Mouse (Mus musculus) liver, adult 2 months (tissue): ENCODE data around the gene Cnbd2. TPM values are rescaled to one million over a fixed set of nuclear protein-coding genes. Genes with fewer than 3 reads are reported as not detected.

Experiments
- DNase-seq: peaks from one replicate; pipeline ENCODE4 v3.0.0-alpha.2; 2011; ENCODE audit warnings: low read depth, low spot score; ENCODE audit errors: extremely low read depth
- H3K27ac ChIP-seq: fragments of 200-500 bp; replicated peaks from 2 replicates; pipeline ENCODE4 v1.5.1; 2012; ENCODE audit warnings: low read depth, mild to moderate bottlenecking, control low read depth, inconsistent platforms, low read length; ENCODE audit not compliant: insufficient read depth
- H3K27me3 ChIP-seq: fragments of 200-500 bp; 2 replicates; pipeline ENCODE4 v1.6.1; 2012; ENCODE audit warnings: mild to moderate bottlenecking, moderate library complexity, low read length, inconsistent platforms; ENCODE audit not compliant: control insufficient read depth, insufficient read depth
- H3K36me3 ChIP-seq: fragments of 200-500 bp; 2 replicates; pipeline ENCODE4 v1.6.1; 2012; ENCODE audit warnings: low read length, inconsistent platforms; ENCODE audit not compliant: control insufficient read depth, insufficient read depth
- H3K4me1 ChIP-seq: fragments of 200-500 bp; 2 replicates; pipeline ENCODE4 v1.6.1; 2011; ENCODE audit warnings: low read length; ENCODE audit not compliant: control insufficient read depth, insufficient read depth
- H3K4me3 ChIP-seq: fragments of 200-500 bp; 2 replicates; pipeline ENCODE4 v1.5.1; 2011; ENCODE audit warnings: low read depth, mild to moderate bottlenecking, control low read depth, low read length, moderate library complexity; ENCODE audit not compliant: insufficient read depth
- H3K79me2 ChIP-seq: fragments of 200-500 bp; 2 replicates; pipeline ENCODE4 v1.6.1; 2012; ENCODE audit warnings: inconsistent platforms, mild to moderate bottlenecking, low read length, moderate library complexity; ENCODE audit not compliant: control insufficient read depth, insufficient read depth
- H3K9ac ChIP-seq: fragments of 200-500 bp; 2 replicates; pipeline ENCODE4 v1.6.1; 2012; ENCODE audit warnings: low read depth, mild to moderate bottlenecking, control low read depth, inconsistent platforms, low read length
- CTCF ChIP-seq: fragments of 200-500 bp; IDR thresholded peaks from 2 replicates; pipeline ENCODE4 v1.5.1; 2011; ENCODE audit warnings: low read depth, low read length, control low read depth
- POLR2A ChIP-seq: fragments of 200-500 bp; IDR thresholded peaks from 2 replicates; pipeline ENCODE4 v1.6.1; 2011; ENCODE audit warnings: low read length, control low read depth; ENCODE audit not compliant: insufficient read depth; ENCODE audit errors: extremely low read depth
- WGBS: fragments of 180-500 bp; shearing (Covaris S2); methylation state at CpG from one replicate; pipeline ENCODE4 v1.1.7; 2018; 5-methylcytosine and 5-hydroxymethylcytosine counted together
- polyA plus RNA-seq: library from polyadenylated mRNA; depleted of rRNA; stranded (reverse); fragments of >200 nt; gene quantifications from 2 replicates; pipeline ENCODE4 v1.2.3, GENCODE M21; 2012
- total RNA-seq: library from RNA; depleted of rRNA; stranded (reverse); fragments of >200 nt; gene quantifications from 2 replicates; pipeline ENCODE4 v1.2.3, GENCODE M21; 2014

Cnbd2 gene
- total and polyA plus RNA-seq, 2 experiments = 0.40 to 1.0 TPM

DNA sequence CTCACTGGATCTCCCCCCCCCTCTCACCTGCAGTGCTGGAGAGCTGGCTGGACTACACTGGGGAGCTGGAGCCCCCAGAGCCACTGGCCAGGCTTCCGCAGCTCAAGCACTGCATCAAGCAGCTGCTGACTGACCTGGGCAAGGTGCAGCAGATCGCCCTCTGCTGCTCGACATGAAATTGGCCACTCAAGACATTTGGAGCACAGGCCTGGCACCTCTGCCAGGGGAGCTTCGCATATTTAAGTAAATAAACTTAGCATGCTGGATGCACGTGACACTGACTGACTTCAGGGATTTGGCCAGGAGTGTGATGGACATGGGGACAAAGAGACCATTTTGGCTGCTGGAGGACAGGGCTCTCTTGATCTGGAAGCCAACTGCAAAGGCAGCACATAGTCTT, 4.8 kb upstream of the Cnbd2 start:
- Histone ChIP-seq H3K9ac (no peak overlapping the region), H3K4me1 (peaks cover 10% of the 10 kb centered on the region), H3K27me3 (no peaks in the 10 kb centered on the region), H3K4me3 (no peak overlapping the region), H3K79me2 (no peaks in the 10 kb centered on the region), H3K36me3 (peaks cover 12% of the 10 kb centered on the region), H3K27ac (no peak overlapping the region)
- peak; percentile 94 for DNase-seq
- WGBS = 22% methylated on average over 5 of the region's 5 CpGs
- TF ChIP-seq CTCF (peak; percentile 69), POLR2A (no peak)

DNA sequence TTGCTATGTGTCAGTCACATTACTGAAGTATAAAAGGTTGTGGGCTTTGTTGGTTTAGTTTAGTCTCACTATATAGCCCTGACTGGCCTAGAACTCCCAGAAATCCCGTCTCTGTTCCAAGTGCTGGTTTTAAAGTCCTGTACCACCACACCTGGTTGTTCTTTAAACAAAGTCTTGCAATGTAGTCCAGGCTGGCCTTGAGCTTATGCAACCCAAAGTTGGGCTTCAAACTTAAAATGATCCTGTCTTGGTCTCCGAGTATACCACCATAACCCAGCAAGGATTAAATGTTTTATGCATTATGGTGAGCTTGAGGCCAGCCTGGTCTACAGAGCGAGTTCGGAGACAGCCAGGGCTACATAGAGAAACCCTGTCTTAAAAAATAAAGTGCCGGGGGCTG, 2.2 kb upstream of the Cnbd2 start:
- WGBS = 98% methylated on average over 5 of the region's 5 CpGs
- Histone ChIP-seq H3K4me1 (peaks cover 10% of the 10 kb centered on the region), H3K79me2 (no peaks in the 10 kb centered on the region; the same call in 1 of the 2 replicates), H3K36me3 (no peaks in the 10 kb centered on the region), H3K27me3 (no peaks in the 10 kb centered on the region), H3K9ac (no peak overlapping the region), H3K4me3 (no peak overlapping the region), H3K27ac (no peak overlapping the region)
- no peak for DNase-seq
- TF ChIP-seq CTCF (no peak), POLR2A (no peak)

DNA sequence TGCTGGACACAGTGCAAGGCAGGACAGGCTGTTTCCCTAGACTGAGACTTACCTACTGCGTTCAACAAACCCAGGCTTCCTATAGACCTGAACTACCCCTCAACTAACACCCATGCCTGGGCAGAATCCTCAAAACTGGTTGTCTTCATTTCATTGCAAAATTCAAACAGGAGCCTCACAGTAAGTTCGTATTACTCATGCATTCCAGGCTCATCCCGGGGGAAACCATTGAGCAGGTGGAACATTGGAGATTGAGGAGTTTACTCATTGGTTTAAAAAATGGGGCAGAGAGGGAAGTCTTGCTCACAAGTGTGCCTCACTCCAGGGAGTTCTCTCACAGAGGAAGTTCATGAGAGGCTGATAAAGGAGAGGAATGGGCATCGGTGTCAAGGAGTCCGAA, 1.6 kb upstream of the Cnbd2 start:
- Histone ChIP-seq H3K36me3 (no peaks in the 10 kb centered on the region), H3K79me2 (no peaks in the 10 kb centered on the region; the same call in 1 of the 2 replicates), H3K4me1 (peaks cover 10% of the 10 kb centered on the region), H3K27me3 (no peaks in the 10 kb centered on the region), H3K27ac (no peak overlapping the region), H3K4me3 (no peak overlapping the region), H3K9ac (no peak overlapping the region)
- no peak for TF ChIP-seq POLR2A
- TF ChIP-seq CTCF = no peak
- no peak for DNase-seq
- WGBS = 93% methylated on average over 5 of the region's 5 CpGs

DNA sequence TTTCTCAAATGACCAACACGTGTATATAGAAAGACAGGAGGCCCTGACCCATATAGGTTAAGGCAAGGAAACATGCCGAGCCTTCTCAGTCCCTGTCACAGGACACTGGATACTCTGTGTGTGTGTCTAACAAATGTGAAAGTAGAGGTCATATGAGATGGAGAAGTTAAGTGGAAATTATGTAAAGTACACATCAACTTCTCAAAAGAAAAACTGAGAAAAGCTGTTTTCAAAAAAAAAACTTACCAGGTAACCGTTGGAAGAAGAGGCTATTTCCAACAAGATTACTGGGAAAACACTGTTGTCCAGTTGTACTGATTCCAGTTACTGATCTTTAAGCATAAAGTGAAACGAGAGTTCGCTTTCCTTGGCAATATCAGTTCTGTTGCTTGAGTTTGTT, 1.2 kb upstream of the Cnbd2 start:
- no peak overlapping the region for H3K9ac ChIP-seq
- peaks cover 10% of the 10 kb centered on the region for H3K4me1 ChIP-seq
- DNase-seq = no peak
- WGBS = 85% methylated on average over 5 of the region's 5 CpGs
- TF ChIP-seq CTCF = no peak
- TF ChIP-seq POLR2A = no peak
- no peak overlapping the region for H3K4me3 ChIP-seq
- H3K79me2 ChIP-seq = no peaks in the 10 kb centered on the region; the same call in 1 of the 2 replicates
- no peaks in the 10 kb centered on the region for H3K27me3 ChIP-seq
- no peaks in the 10 kb centered on the region for H3K36me3 ChIP-seq
- no peak overlapping the region for H3K27ac ChIP-seq

DNA sequence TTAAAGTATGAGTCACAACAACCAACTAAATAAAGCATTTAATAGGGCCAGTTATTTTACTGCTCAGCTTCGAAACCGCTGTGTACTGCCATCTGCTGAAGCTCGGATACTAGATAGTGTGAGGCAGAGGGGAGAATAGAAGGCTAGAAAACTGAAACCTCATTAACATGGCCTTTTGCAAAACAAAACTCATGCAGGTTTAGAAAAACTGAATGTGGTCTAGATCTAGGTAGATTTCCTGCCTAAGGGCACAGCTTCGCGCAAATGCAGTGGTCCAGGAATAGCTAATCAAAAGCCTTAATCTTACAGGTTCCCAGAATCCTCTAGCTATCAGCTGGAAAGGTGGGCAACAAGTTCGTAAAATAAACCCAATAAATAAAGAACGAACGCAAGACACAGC, 658 bp upstream of the Cnbd2 start:
- Histone ChIP-seq H3K79me2 (no peaks in the 10 kb centered on the region; the same call in 1 of the 2 replicates), H3K27me3 (no peaks in the 10 kb centered on the region), H3K36me3 (no peaks in the 10 kb centered on the region), H3K4me3 (peak overlapping the region; percentile 81), H3K4me1 (peaks cover 10% of the 10 kb centered on the region), H3K9ac (peak overlapping the region; percentile 94), H3K27ac (peak overlapping the region; percentile 88)
- TF ChIP-seq POLR2A = no peak
- TF ChIP-seq CTCF = no peak
- DNase-seq = peak; percentile 10
- 20% methylated on average over 8 of the region's 8 CpGs for WGBS

DNA sequence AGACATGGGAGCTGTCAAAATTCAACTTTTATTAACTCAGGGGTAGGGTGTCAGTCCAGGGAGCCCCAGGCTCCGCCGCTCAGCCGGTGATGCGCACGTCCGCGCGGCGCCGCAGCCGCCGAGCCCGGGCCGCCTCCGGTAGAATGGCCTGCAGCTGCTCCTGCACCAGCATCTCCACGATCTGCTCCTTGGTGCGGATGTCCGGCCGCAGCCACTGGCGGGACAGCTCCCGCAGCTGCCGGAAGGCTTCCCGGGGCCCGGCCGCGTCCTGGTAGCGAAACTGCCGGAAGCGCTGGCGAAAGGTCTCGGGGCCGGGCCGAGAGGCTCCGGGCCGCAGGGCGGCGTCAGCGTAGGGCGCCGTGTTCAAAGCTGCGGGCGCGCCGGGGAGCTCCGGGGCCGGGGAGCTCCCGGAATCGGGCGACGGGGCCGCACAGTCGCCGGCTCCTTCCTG, 233 bp upstream of the Cnbd2 start:
- no peaks in the 10 kb centered on the region; the same call in 1 of the 2 replicates for H3K79me2 ChIP-seq
- H3K36me3 ChIP-seq = no peaks in the 10 kb centered on the region
- TF ChIP-seq CTCF (no peak), POLR2A (no peak)
- H3K4me1 ChIP-seq = peaks cover 9% of the 10 kb centered on the region
- H3K9ac ChIP-seq = peak overlapping the region; percentile 94
- peak; percentile 38 for DNase-seq
- H3K4me3 ChIP-seq = peak overlapping the region; percentile 81
- under 1% methylated on average over 53 of the region's 53 CpGs for WGBS
- no peaks in the 10 kb centered on the region for H3K27me3 ChIP-seq
- peak overlapping the region; percentile 88 for H3K27ac ChIP-seq
